Mouse (Mus musculus): ENCODE results near the gene Myo9a.
A peak's percentile ranks its signal among the peaks of the same experiment; 100 is the strongest.
"Not testable (repeated sequence)": the region's sequence is repeated elsewhere in the genome, so short reads cannot be mapped to it uniquely, and the experiment has no call there.

The Myo9a gene

DNA sequence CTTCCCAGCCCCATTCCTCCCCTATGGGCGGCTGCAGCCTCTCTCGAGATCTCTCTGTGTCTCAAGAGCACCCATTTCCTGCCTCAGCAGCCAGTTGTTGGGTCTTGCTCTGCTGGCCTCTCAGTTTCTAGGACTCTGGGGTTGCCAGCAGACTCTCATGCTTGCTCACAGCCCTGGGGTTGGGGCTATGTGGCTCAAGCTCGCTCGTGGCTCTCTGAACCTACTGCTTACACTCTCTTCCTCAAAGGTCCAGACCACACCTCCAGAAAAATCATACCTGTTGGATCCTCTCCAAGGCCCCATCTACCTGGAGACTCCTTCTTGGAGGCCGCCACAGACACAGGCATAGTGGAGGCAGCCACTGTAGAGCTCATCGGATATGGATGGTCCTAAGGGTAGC is 198.8 kb downstream of the Myo9a start:
- no peak for DNase-seq (ENCODE audit: low spot score in 2 of 2)

DNA sequence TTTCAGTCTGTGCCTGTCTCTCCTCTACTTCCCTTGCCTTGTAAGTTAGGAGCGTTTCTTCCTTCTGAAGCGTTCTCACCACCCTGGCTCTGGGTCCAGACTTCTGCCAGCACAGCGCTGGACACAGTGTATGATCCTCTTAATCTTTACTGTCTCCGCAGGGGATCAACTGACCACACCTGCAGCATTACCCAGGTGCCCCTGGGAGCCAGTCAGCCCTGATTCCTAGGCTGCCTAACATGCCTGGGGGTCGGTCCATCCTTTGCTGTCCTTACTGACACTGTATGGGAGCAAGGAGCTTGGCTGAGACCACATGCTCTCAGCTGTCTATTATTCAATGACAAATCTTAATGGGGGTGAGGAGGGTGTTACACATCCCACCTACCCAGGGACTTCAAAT is 199.3 kb downstream of the Myo9a start:
- no peak for DNase-seq (ENCODE audit: low spot score in 2 of 2)

DNA sequence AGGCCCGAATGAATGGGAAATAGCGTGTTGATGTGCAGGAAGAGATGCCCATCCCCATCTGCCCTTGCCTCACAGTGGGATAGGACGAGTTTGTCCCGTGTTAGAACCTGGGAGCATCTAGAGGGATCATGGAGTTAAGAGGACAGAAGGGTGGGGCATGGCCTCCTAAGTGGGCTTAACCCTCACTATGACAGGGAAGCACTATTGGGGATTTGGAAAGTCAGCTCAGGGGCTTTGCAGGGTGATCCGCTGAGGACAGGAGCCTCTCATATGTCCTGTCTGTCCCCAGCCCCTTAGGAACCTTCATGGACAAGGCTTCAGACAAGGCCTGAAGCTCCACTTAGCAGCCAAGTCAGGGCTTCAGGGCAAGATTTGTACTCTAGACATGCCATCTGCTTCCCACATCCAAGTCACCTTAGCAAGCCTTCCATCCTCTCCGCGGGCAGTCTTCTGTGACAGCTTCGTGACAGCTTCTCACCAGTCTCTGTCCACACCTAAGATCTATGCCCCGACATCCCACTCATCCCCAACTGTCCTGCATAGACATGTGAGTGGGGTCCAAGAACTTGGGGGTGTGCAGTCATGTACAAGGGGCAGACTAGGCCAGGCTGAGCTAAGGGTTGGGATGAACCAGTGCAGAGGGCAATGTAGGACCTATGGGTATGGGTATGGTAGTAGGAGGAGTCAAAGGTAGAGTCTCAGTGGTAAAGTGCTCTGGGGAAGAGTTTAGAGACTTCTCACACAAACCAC is 200.5 kb downstream of the Myo9a start:
- DNase-seq (ENCODE audit: low spot score in 2 of 2): no peak

DNA sequence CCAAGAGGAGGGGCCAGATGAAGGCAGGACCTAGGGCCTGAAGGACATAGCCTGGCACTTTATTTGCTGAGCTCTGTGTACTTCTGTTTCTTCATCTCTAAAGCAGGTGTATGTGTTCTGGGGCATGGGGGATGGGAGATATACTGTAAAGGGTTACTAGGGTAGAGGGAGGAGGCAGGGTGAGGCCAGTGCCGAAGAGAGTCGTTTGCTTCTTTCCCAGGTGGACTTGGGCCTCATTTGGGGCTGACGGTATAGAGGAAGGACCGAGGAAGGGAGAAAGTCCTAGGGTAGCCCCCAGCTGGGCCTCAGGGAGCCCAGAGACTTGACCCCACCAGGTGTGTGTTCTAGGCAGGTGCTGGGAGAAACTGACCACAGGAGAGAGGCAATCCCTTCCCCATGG is 201.2 kb downstream of the Myo9a start:
- no peak for DNase-seq (ENCODE audit: low spot score in 2 of 2)

GRCm38 (mm10) chr9:59952515-59953070 is 201.9 kb downstream of the Myo9a start:
- no peak for DNase-seq (ENCODE audit: low spot score in 2 of 2)

DNA sequence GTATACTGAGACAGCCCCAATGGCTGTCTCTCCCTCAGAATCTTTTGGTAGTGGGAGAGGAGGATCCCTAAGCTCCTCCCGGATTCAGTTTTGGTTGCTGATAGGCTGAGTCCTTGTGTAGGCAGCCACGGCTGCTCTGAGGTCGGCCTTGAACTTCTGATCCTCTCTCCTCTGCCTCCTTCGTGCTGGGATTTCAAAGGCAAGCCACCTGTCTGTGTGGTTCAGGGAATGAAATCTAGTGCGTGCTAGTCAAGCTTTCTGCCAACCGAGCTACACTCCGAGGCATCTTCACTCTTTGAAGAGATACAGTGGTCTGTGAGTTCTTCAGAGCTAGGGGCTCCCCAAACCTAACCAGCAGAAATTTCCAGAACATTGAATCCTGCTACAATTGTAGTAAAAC is 202.9 kb downstream of the Myo9a start:
- no peak for DNase-seq (ENCODE audit: low spot score in 2 of 2)

DNA sequence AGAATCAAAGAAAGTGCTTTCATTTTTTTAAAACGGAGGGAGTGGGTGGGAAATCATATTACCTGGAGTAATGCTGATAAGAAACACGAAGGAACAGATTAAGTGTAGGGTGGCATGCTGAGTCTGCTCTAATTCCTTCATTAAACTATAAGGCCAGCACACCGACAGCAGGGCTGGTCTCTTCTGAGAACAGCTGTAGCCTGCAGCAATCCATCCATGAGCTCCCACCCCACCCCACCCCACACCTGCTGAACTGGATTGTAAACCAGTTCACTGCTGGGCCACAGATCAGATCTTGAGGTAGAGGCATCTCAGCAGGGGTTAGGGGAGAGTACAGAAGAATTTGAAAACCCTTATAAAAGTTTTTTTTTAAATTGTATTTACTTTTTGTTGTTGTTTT is 204.5 kb downstream of the Myo9a start:
- DNase-seq (ENCODE audit: low spot score in 2 of 2): no peak

- DNase-seq (ENCODE audit: low spot score in 2 of 2): no peak
These were observed 205.0 kb downstream of the Myo9a start for GRCm38 (mm10) chr9:59955692-59956091.

- DNase-seq (ENCODE audit: low spot score in 2 of 2): no peak
These were observed 205.8 kb downstream of the Myo9a start for GRCm38 (mm10) chr9:59956496-59956895.

- DNase-seq (ENCODE audit: low spot score in 2 of 2): not testable (repeated sequence)
These were observed 207.4 kb downstream of the Myo9a start for GRCm38 (mm10) chr9:59958115-59958514.

- peak; percentile 62 to 71 for DNase-seq (ENCODE audit: low spot score in 2 of 2)
These were observed 208.6 kb downstream of the Myo9a start for GRCm38 (mm10) chr9:59959276-59959675.

DNA sequence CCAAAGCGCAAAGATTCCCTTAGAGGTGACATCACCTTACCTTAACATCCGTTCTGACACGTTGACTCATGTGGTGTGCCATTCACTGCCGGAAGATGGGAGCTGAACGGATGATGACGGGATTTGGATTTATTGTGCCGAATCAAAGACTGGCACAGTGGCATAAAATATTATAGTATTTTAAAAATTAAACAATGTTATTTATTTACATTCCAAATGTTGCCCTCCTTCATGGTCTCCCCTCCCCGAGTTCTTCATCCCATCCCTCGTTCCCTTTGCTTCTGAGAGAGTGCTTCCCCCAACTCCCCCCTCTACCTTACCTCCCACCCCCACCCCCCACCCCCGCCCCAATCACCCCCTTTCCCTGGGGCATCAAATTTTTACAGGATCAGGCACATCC is 209.9 kb downstream of the Myo9a start, which contains the start of gene Nr2e3:
Nr2e3 (minus strand) TSS at position 101 of the 400 bp plus-strand sequence.
- no peak for DNase-seq (ENCODE audit: low spot score in 2 of 2)

DNA sequence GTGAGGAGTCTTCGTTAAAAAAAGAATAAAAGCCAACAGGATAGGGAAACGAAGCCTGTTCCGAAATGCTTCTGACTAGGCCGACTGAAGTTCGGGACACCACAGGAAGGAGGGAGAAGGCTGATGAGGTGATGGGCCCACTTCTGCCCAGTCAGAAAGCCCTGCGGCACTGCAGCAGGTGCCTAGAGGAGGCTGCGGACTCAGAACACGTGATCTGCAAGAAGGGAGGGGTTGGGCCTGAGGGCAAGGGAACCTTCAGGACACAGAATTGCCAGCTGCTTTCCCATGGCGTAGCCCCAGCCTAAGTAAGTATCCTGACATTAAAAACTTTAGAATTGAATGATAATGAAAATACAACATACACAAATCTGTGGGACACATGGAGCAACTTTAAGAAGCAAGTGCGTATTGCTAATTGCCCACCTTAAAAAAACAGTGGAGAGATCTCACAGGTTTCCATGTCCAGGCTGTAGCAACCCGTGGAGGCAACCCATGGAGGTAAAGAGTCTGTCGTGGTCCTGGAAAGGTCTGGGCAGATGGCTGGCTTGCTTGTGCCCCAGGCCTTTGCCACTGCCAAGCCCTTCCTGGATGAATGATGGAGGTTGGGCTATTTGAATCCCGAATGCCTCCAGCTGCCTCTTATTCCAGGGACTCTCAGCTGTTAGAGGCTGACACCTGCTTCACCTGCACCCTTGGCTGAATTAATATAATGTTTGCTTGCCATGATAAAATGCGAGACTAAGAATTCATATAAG is 210.7 kb downstream of the Myo9a start:
- DNase-seq (ENCODE audit: low spot score in 2 of 2): no peak

DNA sequence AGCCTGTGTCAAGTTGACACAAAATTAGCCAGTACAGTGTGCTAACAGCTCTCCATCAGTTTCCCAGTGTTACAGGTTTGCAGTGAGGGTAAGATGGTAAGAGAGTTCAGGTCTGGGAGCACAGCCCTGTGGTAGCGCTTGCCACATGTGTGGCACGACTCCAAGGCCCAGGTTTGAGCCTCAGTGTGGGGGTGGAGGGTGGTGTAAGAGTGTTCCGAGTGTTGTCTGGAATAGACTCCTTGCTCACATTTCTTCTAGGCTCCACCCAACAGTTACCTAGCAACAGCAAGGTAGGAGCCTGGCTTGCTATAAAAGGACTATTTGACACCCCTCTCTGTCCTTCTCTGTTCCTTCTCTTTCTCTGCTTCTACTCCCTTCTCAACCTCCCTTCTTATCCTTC is 213.7 kb downstream of the Myo9a start:
- no peak for DNase-seq (ENCODE audit: low spot score in 2 of 2)

GRCm38 (mm10) chr9:59965046-59965445 is 214.3 kb downstream of the Myo9a start:
- no peak for DNase-seq (ENCODE audit: low spot score in 2 of 2)

DNA sequence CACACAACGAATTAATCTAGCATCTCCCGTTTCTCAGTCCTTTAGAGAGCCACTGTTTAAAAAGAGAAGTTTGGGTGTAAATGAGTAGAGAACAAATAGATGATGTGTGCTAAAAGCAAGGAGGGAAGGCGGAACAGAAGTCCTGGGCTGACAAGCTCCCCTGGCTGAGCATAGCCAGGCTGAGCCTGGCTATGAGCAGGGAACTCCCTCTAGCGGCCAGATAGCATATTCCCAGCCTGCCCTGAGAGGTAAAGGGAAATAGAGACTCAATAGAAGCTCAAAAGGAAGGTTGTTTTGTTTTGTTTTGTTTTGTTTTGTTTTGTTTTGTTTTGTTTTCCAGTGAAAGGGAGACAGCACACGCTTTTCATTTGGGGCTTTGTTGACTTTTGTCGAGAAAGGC is 218.7 kb downstream of the Myo9a start:
- DNase-seq (ENCODE audit: low spot score in 2 of 2): peak in 1 of 2 experiments; percentile 22

DNA sequence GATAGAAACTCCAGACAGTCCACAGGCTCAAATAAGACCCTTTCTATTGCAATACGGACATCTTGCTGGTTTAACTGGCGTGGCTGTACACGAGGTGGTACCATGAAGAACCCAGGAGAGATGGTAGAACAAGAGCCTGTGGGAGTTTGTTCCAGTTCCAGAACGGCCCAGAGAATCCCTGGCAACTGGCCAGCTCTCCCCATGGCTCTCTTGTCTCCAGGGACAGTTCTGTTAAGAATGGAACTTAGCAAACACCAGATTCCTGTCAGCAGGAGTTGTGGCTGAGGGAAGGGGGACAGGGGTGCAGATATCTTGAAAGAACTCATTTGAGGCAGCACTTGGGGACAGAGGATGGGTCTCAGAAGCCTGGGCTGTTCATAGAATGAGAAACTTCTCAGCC is 220.6 kb downstream of the Myo9a start:
- DNase-seq (ENCODE audit: low spot score in 2 of 2): no peak
